Comparison of ENCODE assay signal across 8 mouse cellular contexts in the genomic region with DNA sequence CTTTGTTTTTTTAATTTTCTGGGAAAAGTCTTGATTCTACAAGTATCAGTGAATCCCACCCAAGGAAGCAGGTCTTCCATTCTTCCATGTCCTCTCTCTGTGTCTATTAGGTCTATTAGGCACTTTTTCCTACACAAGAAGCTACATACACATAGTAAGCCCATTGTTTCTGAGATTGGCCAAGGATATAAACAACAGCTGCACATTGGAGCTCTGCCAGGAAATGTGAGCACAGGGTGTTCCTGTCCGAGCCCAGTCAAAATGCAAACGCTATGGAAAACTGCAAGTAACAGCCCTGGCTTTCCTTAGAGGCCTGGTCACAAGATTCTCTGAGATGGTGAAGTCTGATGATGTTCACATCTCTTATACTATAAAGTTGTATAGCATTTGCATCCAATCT. TPM values are rescaled to one million over a fixed set of nuclear protein-coding genes. Genes with fewer than 3 reads are reported as not detected.
DNase-seq lines count a peak whose midpoint lies in the region; ATAC-seq lines count a peak whose summit lies in the region.

No protein-coding gene starts in this region.

- 48% methylated on average over 2 of the region's 2 CpGs for WGBS in kidney, embryonic 14.5 days
- WGBS in intestine, embryonic 15.5 days: 37% methylated on average over 2 of the region's 2 CpGs
- WGBS in lung, embryonic 15.5 days: 21% methylated on average over 2 of the region's 2 CpGs

- no peaks in the 10 kb centered on the region for H3K4me1 ChIP-seq in kidney, embryonic 14.5 days (ENCODE audit: control insufficient read depth, insufficient read depth, low read length)
- no peaks in the 10 kb centered on the region for H3K4me1 ChIP-seq in intestine, embryonic 15.5 days (replicated peaks)
- no peaks in the 10 kb centered on the region for H3K4me1 ChIP-seq in lung, embryonic 15.5 days

- H3K27me3 ChIP-seq in kidney, embryonic 14.5 days (ENCODE audit: control insufficient read depth, insufficient read depth, low read length): no peaks in the 10 kb centered on the region
- H3K27me3 ChIP-seq in intestine, embryonic 15.5 days (replicated peaks): no peaks in the 10 kb centered on the region
- no peaks in the 10 kb centered on the region for H3K27me3 ChIP-seq in lung, embryonic 15.5 days

- H3K4me2 ChIP-seq in kidney, embryonic 14.5 days (replicated peaks; ENCODE audit: low read depth, low read length): no peak overlapping the region
- no peak overlapping the region for H3K4me2 ChIP-seq in intestine, embryonic 15.5 days (replicated peaks)
- H3K4me2 ChIP-seq in lung, embryonic 15.5 days: no peak overlapping the region

- H3K36me3 ChIP-seq in kidney, embryonic 14.5 days (ENCODE audit: control insufficient read depth, insufficient read depth, low read length): no peaks in the 10 kb centered on the region
- H3K36me3 ChIP-seq in intestine, embryonic 15.5 days: no peaks in the 10 kb centered on the region
- H3K36me3 ChIP-seq in lung, embryonic 15.5 days: no peaks in the 10 kb centered on the region

- H3K9ac ChIP-seq in kidney, embryonic 14.5 days (ENCODE audit: low read depth, low read length): no peak overlapping the region
- no peak overlapping the region for H3K9ac ChIP-seq in intestine, embryonic 15.5 days
- H3K9ac ChIP-seq in lung, embryonic 15.5 days: no peak overlapping the region

- no peak overlapping the region for H3K4me3 ChIP-seq in kidney, embryonic 14.5 days (ENCODE audit: low read length)
- no peak overlapping the region for H3K4me3 ChIP-seq in intestine, embryonic 15.5 days (replicated peaks)
- no peak overlapping the region for H3K4me3 ChIP-seq in lung, embryonic 15.5 days

- no peak overlapping the region for H3K27ac ChIP-seq in kidney, embryonic 14.5 days (ENCODE audit: low read depth, low read length)
- H3K27ac ChIP-seq in intestine, embryonic 15.5 days: 0 out of 2 replicates have a peak overlapping the region, but pooled peaks have one; percentile 13
- peak overlapping the region; percentile 57 for H3K27ac ChIP-seq in lung, embryonic 15.5 days

- DNase-seq in kidney, adult 18-20 months: peak; percentile 9
- DNase-seq in fat pad, adult 2 months (ENCODE audit: extremely low read depth, low read depth, low spot score): peak; percentile 14
- DNase-seq in liver: no peak
- no peak for DNase-seq in spleen, postnatal 14 days (ENCODE audit: low spot score in 2 of 2)
- no peak for DNase-seq in frontal cortex, postnatal 14 days (ENCODE audit: low spot score in 2 of 2)

- no peak for ATAC-seq in kidney, embryonic 14.5 days (ENCODE audit: low FRiP score, low TSS enrichment)
- peak; percentile 36; the same call in 1 of the 2 replicates for ATAC-seq in intestine, embryonic 15.5 days
- peak; percentile 86 for ATAC-seq in lung, embryonic 15.5 days (ENCODE audit: borderline replicate concordance, extremely low read depth, low FRiP score, low TSS enrichment)

- no peaks in the 10 kb centered on the region for H3K9me3 ChIP-seq in kidney, embryonic 14.5 days (ENCODE audit: control insufficient read depth, low read length)
- no peaks in the 10 kb centered on the region for H3K9me3 ChIP-seq in intestine, embryonic 15.5 days
- H3K9me3 ChIP-seq in lung, embryonic 15.5 days: no peaks in the 10 kb centered on the region

RNA-seq across cellular contexts. Expression of a gene that starts 49.3 kb away (rescaled TPM):
- 92.2 and 129 TPM in 2 replicates for polyA plus RNA-seq in kidney, embryonic 14.5 days (2014; fragmentation: Nextera tagmentation; extraction: Ambion mirVana)
- 138 and 156 TPM in 2 replicates for polyA plus RNA-seq in intestine, embryonic 15.5 days (2015; fragmentation: Nextera tagmentation; extraction: Ambion mirVana)
- polyA plus RNA-seq in lung, embryonic 15.5 days (2015; fragmentation: Nextera tagmentation; extraction: Ambion mirVana): 131 and 137 TPM in 2 replicates

Comparison
In these comparisons a context has a peak if more than half of its experiments do, and no peak if none do; other contexts are left out.
1. DNase-seq: peak in kidney, adult 18-20 months (single experiment) and fat pad, adult 2 months (single experiment); none in liver (single experiment), spleen, postnatal 14 days (0 of 2) and frontal cortex, postnatal 14 days (0 of 2).